Mouse (Mus musculus) heart, postnatal 0 days (tissue): ENCODE measurements around the gene Tbc1d2b.
A peak's percentile ranks its signal among the peaks of the same experiment; 100 is the strongest.

Experiments
- CTCF ChIP-seq: IDR thresholded peaks from 2 replicates; pipeline ENCODE4 v1.5.1; 2016; ENCODE audit warnings: antibody characterized with exemption, control low read depth, low read depth
- EP300 ChIP-seq: IDR thresholded peaks from 2 replicates; pipeline ENCODE4 v1.6.1; 2016; ENCODE audit warnings: antibody characterized with exemption, low read depth

DNA sequence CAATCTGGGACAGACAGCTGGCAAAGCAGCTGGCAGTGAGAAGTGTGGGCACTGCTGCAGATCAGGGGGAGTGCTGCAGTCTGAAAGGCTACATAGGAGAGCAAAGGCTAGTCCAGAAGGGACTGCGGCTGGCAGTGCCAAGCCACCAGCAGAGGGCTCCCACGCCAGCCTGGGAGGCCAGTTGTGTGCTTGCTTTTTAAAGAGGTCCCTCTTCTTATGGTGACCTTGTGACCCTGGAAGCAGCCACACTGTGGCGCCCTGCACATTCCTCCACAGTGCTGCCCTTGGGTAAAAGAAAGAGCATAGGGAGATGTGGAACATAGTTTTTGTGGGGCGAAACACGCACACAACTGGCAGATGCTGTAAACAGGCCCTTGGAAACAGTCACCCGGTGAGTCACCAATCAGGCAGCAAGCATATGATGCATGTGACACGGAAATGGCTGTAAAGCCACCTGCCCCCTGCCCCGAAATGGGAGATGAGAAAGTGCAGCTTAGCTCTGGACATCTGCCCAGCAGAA is 66.1 kb downstream of the Tbc1d2b start:
- TF ChIP-seq EP300 = no peak
- TF ChIP-seq CTCF = peak; percentile 46
